Mouse (Mus musculus) ES-Bruce4 (cell line): ENCODE measurements at regions not wholly inside any gene's neighbourhood (a gene's known extent, or its start where the extent isn't known, plus 50 kb on each side); places are given as distances from the start of the nearest gene placed in this dataset.

Experiments used
- CTCF ChIP-seq: IDR thresholded peaks from one replicate; pipeline ENCODE4 v1.8.1; 2011; ENCODE audit warnings: low read depth, low read length
- EP300 ChIP-seq: IDR thresholded peaks from 2 replicates; pipeline ENCODE4 v1.6.1; 2011; ENCODE audit warnings: low read depth, low read length; ENCODE audit not compliant: insufficient read depth
- POLR2A ChIP-seq: IDR thresholded peaks from one replicate; pipeline ENCODE4 v1.8.1; 2011; ENCODE audit warnings: low read length; ENCODE audit not compliant: insufficient read depth

DNA sequence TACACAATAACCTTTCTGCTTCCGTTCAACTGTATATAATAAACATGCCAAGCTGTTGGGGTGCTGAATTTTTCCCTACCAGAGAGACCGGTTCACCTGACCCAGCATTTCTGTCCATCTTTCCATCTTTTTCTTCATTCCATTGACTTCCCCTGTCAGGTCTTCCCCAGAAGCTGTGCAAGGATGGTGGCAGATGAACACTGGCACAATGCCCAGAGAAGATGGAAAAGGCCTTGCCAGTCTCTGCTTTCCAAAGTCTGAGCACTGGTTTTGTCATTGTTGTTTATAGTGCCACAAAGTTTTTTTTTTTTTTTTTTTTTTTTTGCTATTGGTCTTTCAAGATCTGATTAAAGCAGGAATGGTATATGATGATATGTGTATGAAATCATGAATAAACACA is 526.6 kb downstream of the Fgf9 start:
- TF ChIP-seq POLR2A (no peak), CTCF (no peak), EP300 (no peak)
